Mouse (Mus musculus) kidney, adult 2 months (tissue): ENCODE measurements at regions not wholly inside any gene's neighbourhood (a gene's known extent, or its start where the extent isn't known, plus 50 kb on each side); places are given as distances from the start of the nearest gene placed in this dataset.

Experiments
- DNase-seq: peaks from one replicate; pipeline ENCODE4 v3.0.0; 2021
- H3K27ac ChIP-seq: fragments of 200-500 bp; 2 replicates; pipeline ENCODE4 v1.5.1; 2012; ENCODE audit warnings: low read depth, low read length, control low read depth, inconsistent platforms; ENCODE audit not compliant: insufficient read depth
- H3K27me3 ChIP-seq: fragments of 200-500 bp; replicated peaks from 2 replicates; pipeline ENCODE4 v1.6.1; 2012; ENCODE audit warnings: mild to moderate bottlenecking, moderate library complexity, low read length, inconsistent platforms; ENCODE audit not compliant: control insufficient read depth, insufficient read depth
- H3K36me3 ChIP-seq: fragments of 200-500 bp; 2 replicates; pipeline ENCODE4 v1.6.1; 2012; ENCODE audit warnings: mild to moderate bottlenecking, moderate library complexity, low read length, inconsistent platforms; ENCODE audit not compliant: control insufficient read depth, insufficient read depth
- H3K4me1 ChIP-seq: fragments of 200-500 bp; 2 replicates; pipeline ENCODE4 v1.6.1; 2011; ENCODE audit warnings: low read length; ENCODE audit not compliant: control insufficient read depth, insufficient read depth
- H3K4me3 ChIP-seq: fragments of 200-500 bp; 2 replicates; pipeline ENCODE4 v1.5.1; 2011; ENCODE audit warnings: mild to moderate bottlenecking, low read depth, low read length, control low read depth; ENCODE audit not compliant: insufficient read depth
- CTCF ChIP-seq: fragments of 200-500 bp; conservative IDR thresholded peaks from 2 replicates; pipeline ENCODE4 v1.5.1; 2011; ENCODE audit warnings: low read depth, mild to moderate bottlenecking, control low read depth, low read length, moderate library complexity, mixed read lengths; ENCODE audit not compliant: insufficient read depth, insufficient read length
- POLR2A ChIP-seq: fragments of 200-500 bp; IDR thresholded peaks from one replicate; pipeline ENCODE4 v1.6.1; 2011; ENCODE audit warnings: low read depth, low read length, control low read depth
- WGBS: fragments of 180-500 bp; shearing (Covaris S2); methylation state at CpG from one replicate; pipeline ENCODE4 v1.1.7; 2018; 5-methylcytosine and 5-hydroxymethylcytosine counted together

DNA sequence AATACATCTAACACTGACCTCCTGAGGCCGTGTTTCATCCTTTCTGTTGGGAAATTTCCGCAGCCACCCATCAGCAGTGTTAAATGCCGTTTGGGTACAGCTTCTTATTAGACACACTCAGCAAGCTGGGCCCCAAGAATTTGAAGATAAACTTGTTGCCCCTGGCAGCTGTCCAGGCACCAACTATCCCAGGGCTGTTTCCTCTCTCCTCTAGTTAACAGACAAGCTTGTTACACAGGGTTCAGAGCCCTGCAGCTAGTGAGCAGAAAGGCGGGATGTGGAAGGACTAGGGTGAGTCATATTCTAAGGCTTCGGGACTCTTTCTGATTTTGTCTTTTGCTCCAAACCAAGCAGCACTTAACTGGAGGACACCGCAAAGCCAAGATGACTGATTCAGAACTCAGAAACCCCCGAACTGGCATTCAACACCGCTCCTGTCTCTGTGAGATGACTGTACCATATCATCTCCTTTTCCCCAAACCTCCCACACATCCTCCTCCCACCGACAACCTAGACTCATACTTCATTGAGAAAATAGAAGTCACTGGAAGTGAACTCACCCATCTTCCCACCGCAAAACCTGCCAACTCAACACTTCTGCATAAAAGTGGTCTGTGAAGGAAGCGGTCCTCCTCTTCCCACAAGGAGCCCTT, 198.2 kb downstream of the Csl start:
- TF ChIP-seq POLR2A (no peak), CTCF (no peak)
- Histone ChIP-seq H3K27me3 (no peaks in the 10 kb centered on the region), H3K4me1 (0 out of 2 replicates have a peak, but pooled peaks cover under 1% of the 10 kb centered on the region), H3K27ac (no peak overlapping the region), H3K4me3 (no peak overlapping the region), H3K36me3 (no peaks in the 10 kb centered on the region)
- 68% methylated on average over 11 of the region's 11 CpGs for WGBS
- DNase-seq, result no peak

DNA sequence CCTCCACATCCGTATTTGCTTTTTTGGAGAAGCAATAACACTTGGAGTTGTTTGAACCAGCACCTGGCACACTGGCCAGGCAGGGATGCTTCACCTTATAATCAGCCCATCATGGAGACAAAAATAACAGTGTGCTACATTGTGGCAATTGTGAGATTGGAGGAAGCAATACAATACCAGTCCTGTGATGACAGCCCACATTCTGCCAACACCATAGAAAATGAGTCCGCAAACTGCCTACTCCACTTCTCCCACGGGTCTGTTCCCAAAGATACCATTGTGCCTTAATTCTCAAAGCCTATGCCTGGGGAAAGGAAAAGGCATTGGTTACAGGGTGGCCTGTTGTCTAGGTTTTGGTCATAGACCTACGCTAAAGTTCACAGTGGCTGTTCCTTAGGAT, 194.9 kb downstream of the Csl start:
- Histone ChIP-seq H3K36me3 (no peaks in the 10 kb centered on the region), H3K27ac (no peak overlapping the region), H3K27me3 (no peaks in the 10 kb centered on the region), H3K4me1 (no peaks in the 10 kb centered on the region), H3K4me3 (no peak overlapping the region)
- TF ChIP-seq POLR2A (no peak), CTCF (no peak)
- 89% methylated on average over 4 of the region's 4 CpGs for WGBS
- DNase-seq, result no peak

DNA sequence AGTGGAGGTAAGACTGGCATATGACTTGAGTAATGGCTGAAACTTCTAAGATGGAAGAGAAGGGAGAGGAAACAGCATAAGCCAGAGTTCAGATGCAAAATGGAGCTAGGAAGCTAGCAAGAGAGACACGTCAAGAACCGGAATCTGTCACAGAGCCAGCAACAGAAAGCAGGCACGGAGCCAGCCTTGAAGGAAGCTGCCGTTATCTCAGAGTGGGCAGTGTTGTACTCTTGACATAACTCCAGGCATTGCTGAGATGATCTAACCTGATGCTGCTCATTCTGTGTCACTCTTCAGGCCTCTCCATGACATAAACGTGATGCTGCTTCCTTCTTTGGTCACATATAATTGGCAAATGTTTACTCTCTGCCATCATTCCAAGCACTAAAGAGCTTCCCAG, 191.0 kb downstream of the Csl start:
- TF ChIP-seq POLR2A (no peak), CTCF (no peak)
- Histone ChIP-seq H3K27me3 (no peaks in the 10 kb centered on the region), H3K4me3 (no peak overlapping the region), H3K36me3 (no peaks in the 10 kb centered on the region), H3K27ac (no peak overlapping the region), H3K4me1 (no peaks in the 10 kb centered on the region)
- DNase-seq, result peak; percentile 62
- WGBS, result 70% methylated on average over 5 of the region's 5 CpGs

- no peak for DNase-seq
- H3K4me1 ChIP-seq, result no peaks in the 10 kb centered on the region
- 37% methylated on average over 2 of the region's 2 CpGs for WGBS
- H3K27me3 ChIP-seq, result no peaks in the 10 kb centered on the region
- H3K36me3 ChIP-seq, result no peaks in the 10 kb centered on the region
- TF ChIP-seq POLR2A (no peak), CTCF (no peak)
- H3K4me3 ChIP-seq, result no peak overlapping the region
- no peak overlapping the region for H3K27ac ChIP-seq
These were observed 189.3 kb downstream of the Csl start for GRCm38 (mm10) chr10:99570190-99570589.

DNA sequence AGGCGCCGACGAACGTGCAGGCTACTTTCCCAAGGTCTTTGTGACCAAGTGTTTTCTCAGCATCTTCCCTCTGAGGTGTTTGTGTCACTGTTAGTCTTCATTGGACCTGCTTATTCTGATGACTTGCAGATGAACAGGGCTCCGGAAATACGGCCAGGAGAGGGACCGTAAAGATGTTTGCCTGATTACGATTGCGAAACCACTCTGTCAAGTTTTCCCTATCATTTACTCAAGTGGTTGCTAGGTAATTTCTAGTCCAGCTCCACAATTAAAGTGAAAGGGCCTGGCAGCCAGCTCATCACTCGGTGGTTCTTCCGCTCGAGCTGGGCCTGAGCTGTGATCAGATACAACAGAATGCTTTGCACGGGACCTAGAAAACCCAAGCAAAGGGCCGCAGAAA, 185.5 kb downstream of the Csl start:
- H3K27ac ChIP-seq, result no peak overlapping the region
- no peak overlapping the region for H3K4me3 ChIP-seq
- no peaks in the 10 kb centered on the region for H3K36me3 ChIP-seq
- H3K4me1 ChIP-seq, result no peaks in the 10 kb centered on the region
- no peaks in the 10 kb centered on the region for H3K27me3 ChIP-seq
- TF ChIP-seq POLR2A (no peak), CTCF (no peak)
- WGBS, result 79% methylated on average over 14 of the region's 14 CpGs
- no peak for DNase-seq

DNA sequence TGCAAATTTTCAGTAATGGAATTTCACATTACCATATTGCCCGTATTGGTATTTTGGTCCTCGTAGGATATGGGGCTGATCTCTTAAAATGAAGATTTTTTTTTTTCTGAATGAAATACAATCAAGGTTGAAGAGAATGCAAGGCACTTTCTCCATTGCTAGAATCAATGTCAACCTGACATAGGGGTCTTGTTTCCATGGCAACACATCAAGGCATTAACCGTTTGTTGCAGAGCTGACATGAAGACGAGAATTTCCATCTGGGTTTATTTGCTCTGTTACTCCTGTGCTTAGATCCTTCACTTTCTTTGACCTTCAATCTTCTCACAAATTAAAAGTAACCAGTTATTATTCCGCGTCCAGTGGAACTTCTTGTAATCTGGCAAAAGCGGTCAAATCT, 184.2 kb downstream of the Csl start:
- TF ChIP-seq CTCF (no peak), POLR2A (no peak)
- DNase-seq, result no peak
- Histone ChIP-seq H3K27ac (no peak overlapping the region), H3K4me1 (no peaks in the 10 kb centered on the region), H3K36me3 (no peaks in the 10 kb centered on the region), H3K27me3 (no peaks in the 10 kb centered on the region), H3K4me3 (no peak overlapping the region)
- 89% methylated on average over 7 of the region's 7 CpGs for WGBS

GRCm38 (mm10) chr10:99576301-99576700, 183.2 kb downstream of the Csl start:
- H3K36me3 ChIP-seq, result no peaks in the 10 kb centered on the region
- no peak for TF ChIP-seq CTCF
- TF ChIP-seq POLR2A, result no peak
- WGBS, result 70% methylated on average over 5 of the region's 5 CpGs
- no peaks in the 10 kb centered on the region for H3K27me3 ChIP-seq
- no peak overlapping the region for H3K4me3 ChIP-seq
- no peak overlapping the region for H3K27ac ChIP-seq
- no peaks in the 10 kb centered on the region for H3K4me1 ChIP-seq
- no peak for DNase-seq
